Comparison of ENCODE assay signal across 8 mouse cellular contexts in the genomic region with DNA sequence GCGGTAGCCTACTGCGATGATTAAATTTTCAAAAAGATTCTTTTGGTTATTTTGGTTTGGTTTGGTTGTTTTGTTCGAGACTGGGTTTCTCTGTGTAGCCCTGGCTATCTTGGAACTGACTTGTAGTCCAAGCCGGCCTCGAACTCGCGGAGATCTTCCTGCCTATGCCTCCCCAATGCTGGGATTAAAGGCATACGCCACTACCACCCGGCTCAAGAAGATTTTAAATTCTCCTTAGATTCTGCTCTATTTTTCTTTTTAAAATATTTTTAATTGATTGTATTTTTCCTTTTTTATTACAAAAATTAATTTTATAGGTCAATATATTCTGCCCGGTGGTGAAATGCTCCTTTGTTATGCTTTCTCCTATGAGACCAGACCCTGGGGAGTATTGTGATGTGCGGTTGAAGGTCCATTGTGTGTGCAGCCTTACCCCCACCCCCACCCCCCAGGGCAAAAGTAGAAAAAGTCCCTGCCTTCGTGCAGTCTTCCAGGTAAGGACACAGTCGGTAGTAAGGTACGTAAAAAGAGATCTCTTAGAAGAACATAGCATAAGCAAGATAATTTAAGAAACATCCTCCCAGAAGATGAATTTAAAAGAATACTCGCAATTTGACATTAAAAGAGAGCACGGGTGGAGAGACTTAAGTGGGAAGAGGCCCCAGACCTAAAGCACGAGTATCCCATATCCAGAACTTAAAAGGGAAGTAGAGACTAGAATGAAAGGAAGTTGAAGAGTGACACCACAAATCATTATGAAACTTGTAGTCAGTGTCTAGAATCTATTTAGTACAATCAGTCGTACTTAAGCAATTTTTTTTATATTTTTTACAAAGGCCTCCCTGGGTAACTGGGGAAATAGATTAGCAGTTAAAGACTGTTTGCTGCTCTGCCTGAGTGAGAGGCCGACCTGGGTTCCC. TPM values are rescaled to one million over a fixed set of nuclear protein-coding genes. Genes with fewer than 3 reads are reported as not detected.
A peak's percentile ranks its signal among the peaks of the same experiment; 100 is the strongest.
DNase-seq lines count a peak whose midpoint lies in the region; ATAC-seq lines count a peak whose summit lies in the region.

No protein-coding gene starts in this region.

- intact Hi-C loops in left cerebral cortex, postnatal 4 days (cut with DNase I): no loop called here

- no peak for ATAC-seq in erythroblast, adult 5-6 weeks (replicated peaks; ENCODE audit: low FRiP score, poor library complexity, severe bottlenecking)
- ATAC-seq in forebrain, embryonic 15.5 days (replicated peaks): peak; percentile 70
- 0 out of 2 replicates have a peak, but pooled peaks have one; percentile 0 for ATAC-seq in liver, embryonic 15.5 days (ENCODE audit: insufficient read depth)

- peak overlapping the region; percentile 66; the same call in 1 of the 2 replicates for H3K27ac ChIP-seq in forebrain, embryonic 15.5 days (replicated peaks)
- 0 out of 2 replicates have a peak overlapping the region, but pooled peaks have one; percentile 82 for H3K27ac ChIP-seq in liver, embryonic 15.5 days (replicated peaks)

- peak overlapping the region; percentile 85 for H3K9ac ChIP-seq in forebrain, embryonic 15.5 days (replicated peaks)
- peak overlapping the region; percentile 91; the same call in 1 of the 2 replicates for H3K9ac ChIP-seq in liver, embryonic 15.5 days

- H3K4me1 ChIP-seq in erythroblast, embryonic 14.5 days (ENCODE audit: control insufficient read depth): peaks cover 43% of the 10 kb centered on the region
- peaks cover 28% of the 10 kb centered on the region for H3K4me1 ChIP-seq in forebrain, embryonic 15.5 days
- peaks cover 37% of the 10 kb centered on the region for H3K4me1 ChIP-seq in liver, embryonic 15.5 days (replicated peaks)

- no peaks in the 10 kb centered on the region for H3K9me3 ChIP-seq in erythroblast, embryonic 14.5 days (ENCODE audit: control insufficient read depth, low read length)
- H3K9me3 ChIP-seq in forebrain, embryonic 15.5 days: no peaks in the 10 kb centered on the region
- H3K9me3 ChIP-seq in liver, embryonic 15.5 days (replicated peaks): no peaks in the 10 kb centered on the region

- DNase-seq in 416B (ENCODE audit: low read depth): peak; percentile 35
- DNase-seq in adrenal gland, adult 8-10 months: no peak
- no peak for DNase-seq in c-Kit-positive CD71-positive TER-119-positive erythroid progenitor cells, embryonic 14.5 days (ENCODE audit: low spot score)
- no peak for DNase-seq in left cerebral cortex, postnatal 4 days

- H3K4me3 ChIP-seq in erythroblast, embryonic 14.5 days (replicated peaks): peak overlapping the region; percentile 74
- peak overlapping the region; percentile 87 for H3K4me3 ChIP-seq in forebrain, embryonic 15.5 days
- H3K4me3 ChIP-seq in liver, embryonic 15.5 days (replicated peaks): peak overlapping the region; percentile 87

- peak overlapping the region; percentile 62 for H3K4me2 ChIP-seq in forebrain, embryonic 15.5 days (replicated peaks)
- peak overlapping the region; percentile 74 for H3K4me2 ChIP-seq in liver, embryonic 15.5 days

- peaks cover under 1% of the 10 kb centered on the region for H3K27me3 ChIP-seq in erythroblast, embryonic 14.5 days (ENCODE audit: control insufficient read depth)
- no peaks in the 10 kb centered on the region for H3K27me3 ChIP-seq in forebrain, embryonic 15.5 days
- 0 out of 2 replicates have a peak, but pooled peaks cover 5% of the 10 kb centered on the region for H3K27me3 ChIP-seq in liver, embryonic 15.5 days

- 61% methylated on average over 19 of the region's 19 CpGs for WGBS in forebrain, embryonic 15.5 days
- 45% methylated on average over 19 of the region's 19 CpGs for WGBS in liver, embryonic 15.5 days (ENCODE audit: insufficient replicate concordance)

- H3K36me3 ChIP-seq in erythroblast, embryonic 14.5 days (ENCODE audit: control insufficient read depth): peaks cover 13% of the 10 kb centered on the region
- H3K36me3 ChIP-seq in forebrain, embryonic 15.5 days: no peaks in the 10 kb centered on the region
- 0 out of 2 replicates have a peak, but pooled peaks cover 4% of the 10 kb centered on the region for H3K36me3 ChIP-seq in liver, embryonic 15.5 days (replicated peaks)

RNA-seq across cellular contexts. Expression of a gene that starts 0.6 kb away (rescaled TPM):
- polyA plus RNA-seq in erythroblast, embryonic 14.5 days (2012): 7.1 and 8.2 TPM in 2 replicates
- total RNA-seq in erythroblast, adult 5-6 weeks (2015; ENCODE audit: low replicate concordance): 28.4 and 77.4 TPM in 2 replicates
- total RNA-seq in erythroblast, adult 5-6 weeks (2017; ENCODE audit: low replicate concordance): 30.1 and 56.7 TPM in 2 replicates
- polyA plus RNA-seq in forebrain, embryonic 15.5 days (2015; fragmentation: Nextera tagmentation; extraction: Ambion mirVana): 41.5 and 41.9 TPM in 2 replicates
- polyA plus RNA-seq in liver, embryonic 15.5 days (2015; fragmentation: Nextera tagmentation; extraction: Ambion mirVana): 37.4 and 39.5 TPM in 2 replicates
- 100 to 1,000 TPM; 176 to 225 (median 190) TPM for total RNA-seq in adrenal gland, adult 8-10 months (2022)
- total RNA-seq in left cerebral cortex, postnatal 4 days (2021): 10 to 100 TPM; 55.5 to 60.4 TPM

RNA-seq across cellular contexts. Expression of a gene that starts 32.7 kb away (rescaled TPM):
- 0.11 and 0.19 TPM in 2 replicates for polyA plus RNA-seq in erythroblast, embryonic 14.5 days (2012)
- total RNA-seq in erythroblast, adult 5-6 weeks (2015; ENCODE audit: low replicate concordance): 12.5 and 23.2 TPM in 2 replicates
- total RNA-seq in erythroblast, adult 5-6 weeks (2017; ENCODE audit: low replicate concordance): 11.0 and 13.7 TPM in 2 replicates
- 122 and 123 TPM in 2 replicates for polyA plus RNA-seq in forebrain, embryonic 15.5 days (2015; fragmentation: Nextera tagmentation; extraction: Ambion mirVana)
- 8.6 and 9.9 TPM in 2 replicates for polyA plus RNA-seq in liver, embryonic 15.5 days (2015; fragmentation: Nextera tagmentation; extraction: Ambion mirVana)
- 100 to 1,000 TPM; 122 to 289 (median 183) TPM for total RNA-seq in adrenal gland, adult 8-10 months (2022)
- 100 to 1,000 TPM; 306 to 307 TPM for total RNA-seq in left cerebral cortex, postnatal 4 days (2021)

Comparison
In these comparisons a context has a peak if more than half of its experiments do, and no peak if none do; other contexts are left out.
1. RNA of a gene that starts 32.7 kb away (total RNA-seq): 306 to 307 TPM in left cerebral cortex, postnatal 4 days and 122 to 289 TPM in adrenal gland, adult 8-10 months; 11.0 to 23.2 TPM in erythroblast, adult 5-6 weeks; every median in the first group is over 4 times any median in the second.
2. Peak in every context shown above with its lines, with median percentiles within 50 percentile points of each other: H3K4me3 ChIP-seq.